In the genomic region with DNA sequence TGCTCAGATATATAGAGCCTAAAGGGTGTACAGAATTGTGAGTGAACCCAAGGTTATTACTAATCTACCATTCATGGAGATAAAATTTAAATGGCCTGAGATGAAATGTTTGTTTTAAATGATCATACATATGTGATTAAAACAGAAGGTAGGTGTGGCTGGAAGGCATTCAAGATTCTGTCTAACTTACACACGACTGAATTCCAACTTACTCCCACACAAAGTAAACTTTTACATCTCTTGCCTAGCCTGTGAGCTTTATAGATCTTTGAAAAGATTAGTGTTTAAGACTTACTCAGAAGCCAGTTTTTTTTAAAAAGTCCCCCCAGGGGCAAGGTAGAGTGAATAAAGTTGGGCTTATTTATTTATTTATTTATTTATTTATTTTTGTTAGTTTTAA, we compare ENCODE assay signal across 16 mouse cellular contexts. TPM values are rescaled to one million over a fixed set of nuclear protein-coding genes. Genes with fewer than 3 reads are reported as not detected.
DNase-seq lines count a peak whose midpoint lies in the region; ATAC-seq lines count a peak whose summit lies in the region.
"Had no signal": no experiment of that assay in that cellular context is flagged by ENCODE, and none has a peak within 500 bp of the region (broad histone marks: within the 10 kb centered on the region; RNA-seq: fewer than 3 reads in every experiment).

No protein-coding gene starts in this region.

- peak overlapping the region; percentile 86 for H3K4me2 ChIP-seq in hindbrain, embryonic 14.5 days (replicated peaks)
- H3K4me2 ChIP-seq in hindbrain, embryonic 16.5 days (ENCODE audit: low read length): no peak overlapping the region
- peak overlapping the region; percentile 83 for H3K4me2 ChIP-seq in lung, embryonic 15.5 days
- H3K4me2 ChIP-seq in stomach, embryonic 14.5 days (replicated peaks; ENCODE audit: low read depth, low read length): peak overlapping the region; percentile 68; the same call in 1 of the 2 replicates

- 0 out of 2 replicates have a peak, but pooled peaks cover 3% of the 10 kb centered on the region for H3K4me1 ChIP-seq in hindbrain, embryonic 14.5 days (replicated peaks; ENCODE audit: control insufficient read depth, insufficient read depth, low read length)
- H3K4me1 ChIP-seq in hindbrain, embryonic 16.5 days (ENCODE audit: control insufficient read depth, insufficient read depth, low read depth, low read length): no peaks in the 10 kb centered on the region
- H3K4me1 ChIP-seq in lung, embryonic 15.5 days: peaks cover 3% of the 10 kb centered on the region; the same call in 1 of the 2 replicates
- 0 out of 2 replicates have a peak, but pooled peaks cover 11% of the 10 kb centered on the region for H3K4me1 ChIP-seq in stomach, embryonic 14.5 days (ENCODE audit: control insufficient read depth, insufficient read depth, low read length)
- H3K4me1 ChIP-seq: midbrain, embryonic 12.5 days had no signal

- WGBS in hindbrain, embryonic 14.5 days: 41% methylated on average over 1 of the region's 1 CpGs
- WGBS in hindbrain, embryonic 16.5 days: 55% methylated on average over 1 of the region's 1 CpGs
- WGBS in lung, embryonic 15.5 days: 8% methylated on average over 1 of the region's 1 CpGs
- WGBS in stomach, embryonic 14.5 days: 4% methylated on average over 1 of the region's 1 CpGs

- H3K4me3 ChIP-seq in hindbrain, embryonic 14.5 days (replicated peaks; ENCODE audit: low read length): peak overlapping the region; percentile 45; the same call in 1 of the 2 replicates
- H3K4me3 ChIP-seq in hindbrain, embryonic 16.5 days (ENCODE audit: low read length): no peak overlapping the region; the same call in 1 of the 2 replicates
- H3K4me3 ChIP-seq in lung, embryonic 15.5 days: no peak overlapping the region
- H3K4me3 ChIP-seq in stomach, embryonic 14.5 days (ENCODE audit: low read depth, low read length): no peak overlapping the region

- H3K36me3 ChIP-seq in hindbrain, embryonic 14.5 days (replicated peaks; ENCODE audit: control insufficient read depth, insufficient read depth): no peaks in the 10 kb centered on the region
- H3K36me3 ChIP-seq in hindbrain, embryonic 16.5 days (ENCODE audit: control insufficient read depth, insufficient read depth, low read length): no peaks in the 10 kb centered on the region
- H3K36me3 ChIP-seq in lung, embryonic 15.5 days: no peaks in the 10 kb centered on the region
- no peaks in the 10 kb centered on the region for H3K36me3 ChIP-seq in stomach, embryonic 14.5 days (ENCODE audit: control insufficient read depth, insufficient read depth, low read length)
- H3K36me3 ChIP-seq: G1E; limb, embryonic 15.5 days; midbrain, embryonic 12.5 days; neural tube, embryonic 13.5 days had no signal

- no peaks in the 10 kb centered on the region for H3K27me3 ChIP-seq in hindbrain, embryonic 14.5 days (ENCODE audit: control insufficient read depth, insufficient read depth, low read length)
- H3K27me3 ChIP-seq in hindbrain, embryonic 16.5 days (replicated peaks; ENCODE audit: control insufficient read depth, insufficient read depth, low read length): no peaks in the 10 kb centered on the region
- H3K27me3 ChIP-seq in lung, embryonic 15.5 days: no peaks in the 10 kb centered on the region
- no peaks in the 10 kb centered on the region for H3K27me3 ChIP-seq in stomach, embryonic 14.5 days (ENCODE audit: control insufficient read depth, insufficient read depth, low read length)
- H3K27me3 ChIP-seq: limb, embryonic 15.5 days; midbrain, embryonic 12.5 days; neural tube, embryonic 13.5 days had no signal

- no peaks in the 10 kb centered on the region for H3K9me3 ChIP-seq in hindbrain, embryonic 14.5 days (ENCODE audit: control insufficient read depth, low read length)
- no peaks in the 10 kb centered on the region for H3K9me3 ChIP-seq in hindbrain, embryonic 16.5 days (ENCODE audit: control insufficient read depth, low read length)
- no peaks in the 10 kb centered on the region for H3K9me3 ChIP-seq in lung, embryonic 15.5 days
- H3K9me3 ChIP-seq in stomach, embryonic 14.5 days (ENCODE audit: control insufficient read depth, low read depth, low read length): no peaks in the 10 kb centered on the region
- H3K9me3 ChIP-seq: G1E; limb, embryonic 15.5 days; midbrain, embryonic 12.5 days; neural tube, embryonic 13.5 days had no signal

- peak overlapping the region; percentile 65; the same call in 1 of the 2 replicates for H3K9ac ChIP-seq in hindbrain, embryonic 14.5 days
- H3K9ac ChIP-seq in hindbrain, embryonic 16.5 days (ENCODE audit: low read depth, low read length): no peak overlapping the region
- H3K9ac ChIP-seq in lung, embryonic 15.5 days: no peak overlapping the region
- no peak overlapping the region for H3K9ac ChIP-seq in stomach, embryonic 14.5 days (replicated peaks; ENCODE audit: low read depth, low read length)
- H3K9ac ChIP-seq: limb, embryonic 15.5 days had no signal

- ATAC-seq in hindbrain, embryonic 14.5 days (ENCODE audit: low FRiP score): no peak
- no peak for ATAC-seq in hindbrain, embryonic 16.5 days
- ATAC-seq in lung, embryonic 15.5 days (ENCODE audit: borderline replicate concordance, extremely low read depth, low FRiP score, low TSS enrichment): no peak
- no peak for ATAC-seq in stomach, embryonic 14.5 days (ENCODE audit: insufficient number of reproducible peaks, insufficient read depth, low FRiP score, low read depth)

- H3K27ac ChIP-seq in hindbrain, embryonic 14.5 days: no peak overlapping the region
- H3K27ac ChIP-seq in hindbrain, embryonic 16.5 days (ENCODE audit: low read depth, low read length): no peak overlapping the region
- H3K27ac ChIP-seq in lung, embryonic 15.5 days: 0 out of 2 replicates have a peak overlapping the region, but pooled peaks have one; percentile 79
- no peak overlapping the region for H3K27ac ChIP-seq in stomach, embryonic 14.5 days (ENCODE audit: low read length)
- H3K27ac ChIP-seq: limb, embryonic 15.5 days had no signal

- no peak for DNase-seq in hindbrain, embryonic 14.5 days (ENCODE audit: low spot score)
- DNase-seq in lung, postnatal 10 days: no peak
- DNase-seq in fat pad, adult 2 months (ENCODE audit: extremely low read depth, low read depth, low spot score): peak; percentile 83
- DNase-seq in cerebellum, postnatal 14 days: no peak
- DNase-seq: cerebellum, adult 8-10 months; kidney, adult 11 months; lung, postnatal 4 days; right cerebral cortex, postnatal 14 days had no signal

RNA-seq across cellular contexts. Expression of a gene that starts 42.3 kb away (rescaled TPM):
- polyA plus RNA-seq in hindbrain, embryonic 14.5 days (2014; fragmentation: Nextera tagmentation; extraction: Ambion mirVana): 47.5 and 51.7 TPM in 2 replicates
- polyA plus RNA-seq in hindbrain, embryonic 16.5 days (2015; fragmentation: Nextera tagmentation; extraction: Ambion mirVana): 49.4 and 49.8 TPM in 2 replicates
- polyA plus RNA-seq in lung, embryonic 15.5 days (2015; fragmentation: Nextera tagmentation; extraction: Ambion mirVana): 60.6 and 60.8 TPM in 2 replicates
- 60.2 and 65.6 TPM in 2 replicates for polyA plus RNA-seq in stomach, embryonic 14.5 days (2014; fragmentation: Nextera tagmentation; extraction: Ambion mirVana)

RNA-seq across cellular contexts. Expression of a gene that starts 46.7 kb away (rescaled TPM):
- polyA plus RNA-seq in hindbrain, embryonic 14.5 days (2014; fragmentation: Nextera tagmentation; extraction: Ambion mirVana): 15.8 and 18.5 TPM in 2 replicates
- polyA plus RNA-seq in hindbrain, embryonic 16.5 days (2015; fragmentation: Nextera tagmentation; extraction: Ambion mirVana): 15.3 and 16.1 TPM in 2 replicates
- polyA plus RNA-seq in lung, embryonic 15.5 days (2015; fragmentation: Nextera tagmentation; extraction: Ambion mirVana): 35.5 and 35.7 TPM in 2 replicates
- 35.2 and 37.3 TPM in 2 replicates for polyA plus RNA-seq in stomach, embryonic 14.5 days (2014; fragmentation: Nextera tagmentation; extraction: Ambion mirVana)

RNA-seq across cellular contexts. Expression of a gene that starts 57.6 kb away (rescaled TPM):
- 5.9 and 9.3 TPM in 2 replicates for polyA plus RNA-seq in hindbrain, embryonic 14.5 days (2014; fragmentation: Nextera tagmentation; extraction: Ambion mirVana)
- 2.2 and 3.6 TPM in 2 replicates for polyA plus RNA-seq in hindbrain, embryonic 16.5 days (2015; fragmentation: Nextera tagmentation; extraction: Ambion mirVana)
- polyA plus RNA-seq in lung, embryonic 15.5 days (2015; fragmentation: Nextera tagmentation; extraction: Ambion mirVana): 0.72 and 0.96 TPM in 2 replicates
- 9.3 and 11.8 TPM in 2 replicates for polyA plus RNA-seq in stomach, embryonic 14.5 days (2014; fragmentation: Nextera tagmentation; extraction: Ambion mirVana)
- polyA plus RNA-seq: liver, embryonic 16.5 days had no signal
